Mouse (Mus musculus): Measurements from ENCODE around the gene Inava. TPM values are rescaled to one million over a fixed set of nuclear protein-coding genes. Genes with fewer than 3 reads are reported as not detected.
A peak's percentile ranks its signal among the peaks of the same experiment; 100 is the strongest.

Gene Inava
- polyA plus RNA-seq (2015; fragmentation: Nextera tagmentation; extraction: Ambion mirVana), result 5.0 and 5.9 TPM in 2 replicates

- peak; percentile 62 for DNase-seq (ENCODE audit: low spot score)
Observed at GRCm38 (mm10) chr1:136233892-136234594, at the start of gene Inava. Inava (minus strand) TSS chr1:136234264.

- DNase-seq (ENCODE audit: low spot score), result no peak
Observed at GRCm38 (mm10) chr1:136277366-136277765, 43.3 kb upstream of the Inava start.

- DNase-seq (ENCODE audit: low spot score), result no peak
Observed at GRCm38 (mm10) chr1:136268224-136268623, 34.2 kb upstream of the Inava start.

GRCm38 (mm10) chr1:136266127-136266526, 32.1 kb upstream of the Inava start:
- DNase-seq (ENCODE audit: low spot score), result no peak

GRCm38 (mm10) chr1:136263355-136263754, 29.3 kb upstream of the Inava start:
- DNase-seq (ENCODE audit: low spot score), result no peak

GRCm38 (mm10) chr1:136260635-136261238, 26.7 kb upstream of the Inava start, which contains the start of gene Gpr25:
Gpr25 (minus strand) TSS chr1:136260873.
- DNase-seq (ENCODE audit: low spot score), result no peak

- DNase-seq (ENCODE audit: low spot score), result peak; percentile 56
Observed at GRCm38 (mm10) chr1:136259893-136260634, 26.0 kb upstream of the Inava start.

GRCm38 (mm10) chr1:136259543-136259892, 25.5 kb upstream of the Inava start:
- DNase-seq (ENCODE audit: low spot score), result no peak

- DNase-seq (ENCODE audit: low spot score), result peak; percentile 72
Observed at GRCm38 (mm10) chr1:136258495-136258894, 24.4 kb upstream of the Inava start.

GRCm38 (mm10) chr1:136255657-136256056, 21.6 kb upstream of the Inava start:
- DNase-seq (ENCODE audit: low spot score), result peak; percentile 69

GRCm38 (mm10) chr1:136255174-136255573, 21.1 kb upstream of the Inava start:
- no peak for DNase-seq (ENCODE audit: low spot score)

GRCm38 (mm10) chr1:136254503-136255065, 20.5 kb upstream of the Inava start:
- DNase-seq (ENCODE audit: low spot score), result no peak

GRCm38 (mm10) chr1:136253472-136253871, 19.4 kb upstream of the Inava start:
- DNase-seq (ENCODE audit: low spot score), result peak; percentile 80

GRCm38 (mm10) chr1:136249662-136250061, 15.6 kb upstream of the Inava start:
- DNase-seq (ENCODE audit: low spot score), result no peak

- no peak for DNase-seq (ENCODE audit: low spot score)
Observed at GRCm38 (mm10) chr1:136247393-136247792, 13.3 kb upstream of the Inava start.

- no peak for DNase-seq (ENCODE audit: low spot score)
Observed at GRCm38 (mm10) chr1:136244469-136244868, 10.4 kb upstream of the Inava start.

- DNase-seq (ENCODE audit: low spot score), result no peak
Observed at GRCm38 (mm10) chr1:136241801-136242200, 7.7 kb upstream of the Inava start.

- DNase-seq (ENCODE audit: low spot score), result no peak
Observed at GRCm38 (mm10) chr1:136238495-136238894, 4.4 kb upstream of the Inava start.

- no peak for DNase-seq (ENCODE audit: low spot score)
Observed at GRCm38 (mm10) chr1:136234595-136235092, 580 bp upstream of the Inava start.

- DNase-seq (ENCODE audit: low spot score), result no peak
Observed at GRCm38 (mm10) chr1:136232986-136233790, 876 bp downstream of the Inava start.

Measured in thymus, postnatal 0 days (tissue).